Mouse (Mus musculus): ENCODE results near the gene Cpeb4. TPM values are rescaled to one million over a fixed set of nuclear protein-coding genes. Genes with fewer than 3 reads are reported as not detected.

The Cpeb4 gene
- polyA plus RNA-seq, 1 experiment from 2014 or later: 10.4 TPM

DNA sequence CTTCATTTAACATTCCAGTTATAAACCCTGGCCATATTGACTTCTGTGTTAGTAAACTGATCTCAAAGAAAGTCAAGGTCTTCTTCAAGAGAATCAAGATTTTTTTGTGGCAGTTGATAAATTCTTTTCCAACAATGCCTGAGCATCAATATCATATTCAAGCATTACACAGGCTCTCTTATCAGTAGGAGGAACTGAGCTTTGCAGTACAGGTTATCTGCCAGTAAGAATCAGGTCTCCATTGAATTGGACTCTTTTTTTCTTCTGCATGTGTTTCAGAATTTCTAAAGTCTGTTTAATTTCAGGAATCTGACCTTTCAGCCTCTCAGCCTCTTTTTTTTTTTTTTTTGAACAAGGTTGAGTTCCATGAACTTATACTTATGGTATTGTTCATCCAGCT lies 40.9 kb downstream of the Cpeb4 start:
- Histone ChIP-seq H3K27ac (no peak overlapping the region), H3K4me3 (no peak overlapping the region), H3K4me1 (no peaks in the 10 kb centered on the region), H3K27me3 (no peaks in the 10 kb centered on the region), H3K9ac (no peak overlapping the region), H3K4me2 (no peak overlapping the region), H3K36me3 (ENCODE audit: poor library complexity, severe bottlenecking) (no peaks in the 10 kb centered on the region), H3K9me3 (replicated peaks) (no peaks in the 10 kb centered on the region)
- no peak for ATAC-seq

- H3K4me1 ChIP-seq: no peaks in the 10 kb centered on the region
Measured at GRCm38 (mm10) chr11:31917769-31918168, 45.8 kb downstream of the Cpeb4 start.

DNA sequence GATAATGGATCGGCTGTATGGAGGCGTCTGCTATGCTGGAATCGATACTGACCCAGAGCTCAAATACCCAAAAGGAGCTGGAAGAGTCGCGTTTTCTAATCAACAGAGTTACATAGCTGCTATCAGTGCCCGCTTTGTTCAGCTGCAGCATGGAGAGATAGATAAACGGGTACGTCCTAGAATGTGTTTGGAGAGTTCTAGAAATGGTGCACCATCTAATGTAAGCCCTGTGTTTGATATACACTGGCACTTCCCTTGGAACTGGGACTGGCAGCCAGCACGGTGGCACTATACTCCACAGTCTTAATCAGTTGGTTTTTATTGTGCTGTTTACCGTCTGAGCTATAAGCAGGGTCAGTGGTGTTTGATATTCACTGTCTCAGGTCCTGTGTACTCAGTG lies 58.0 kb downstream of the Cpeb4 start:
- H3K27ac ChIP-seq: no peak overlapping the region
- no peak overlapping the region for H3K4me2 ChIP-seq
- peaks cover 57% of the 10 kb centered on the region for H3K36me3 ChIP-seq (ENCODE audit: poor library complexity, severe bottlenecking)
- no peak overlapping the region for H3K4me3 ChIP-seq
- no peaks in the 10 kb centered on the region for H3K27me3 ChIP-seq
- no peaks in the 10 kb centered on the region for H3K9me3 ChIP-seq (replicated peaks)
- no peak for ATAC-seq
- no peak overlapping the region for H3K9ac ChIP-seq
- no peaks in the 10 kb centered on the region for H3K4me1 ChIP-seq
- WGBS: 96% methylated on average over 10 of the region's 10 CpGs

More at GRCm38 (mm10) chr11:31917769-31918168, 45.8 kb downstream of the Cpeb4 start:
- Histone ChIP-seq H3K4me2 (no peak overlapping the region), H3K27me3 (no peaks in the 10 kb centered on the region), H3K27ac (no peak overlapping the region), H3K9me3 (replicated peaks) (no peaks in the 10 kb centered on the region), H3K9ac (no peak overlapping the region), H3K4me3 (no peak overlapping the region), H3K36me3 (ENCODE audit: poor library complexity, severe bottlenecking) (peaks cover 12% of the 10 kb centered on the region)
- WGBS: 98% methylated on average over 1 of the region's 1 CpGs
- ATAC-seq: no peak

DNA sequence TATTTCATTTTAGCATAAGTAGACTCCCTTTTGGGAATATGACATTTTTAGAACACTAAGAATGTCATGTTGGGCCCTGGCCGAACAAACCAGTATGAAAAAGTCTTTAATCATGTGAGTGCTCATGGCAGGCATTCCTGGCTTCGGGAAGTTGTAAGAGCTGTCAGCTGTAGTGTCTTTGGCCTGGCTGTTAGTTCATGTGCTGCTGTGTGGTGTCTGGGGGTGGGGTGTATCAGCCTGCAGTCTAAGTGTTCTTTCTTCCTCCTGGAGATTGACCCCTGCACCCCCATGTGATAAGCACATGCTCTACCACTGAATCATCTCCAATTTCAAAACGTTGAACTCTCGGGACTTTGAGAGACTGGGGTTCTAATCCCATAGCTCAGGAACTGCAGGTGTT lies 63.6 kb downstream of the Cpeb4 start:
- H3K27ac ChIP-seq: no peak overlapping the region
- H3K27me3 ChIP-seq: no peaks in the 10 kb centered on the region
- H3K9me3 ChIP-seq (replicated peaks): no peaks in the 10 kb centered on the region
- H3K4me3 ChIP-seq: no peak overlapping the region
- WGBS: 65% methylated on average over 4 of the region's 4 CpGs
- H3K9ac ChIP-seq: no peak overlapping the region
- peaks cover 2% of the 10 kb centered on the region for H3K4me1 ChIP-seq
- H3K36me3 ChIP-seq (ENCODE audit: poor library complexity, severe bottlenecking): peaks cover 21% of the 10 kb centered on the region
- ATAC-seq: no peak
- H3K4me2 ChIP-seq: no peak overlapping the region

GRCm38 (mm10) chr11:31936910-31937525 lies 65.0 kb downstream of the Cpeb4 start:
- Histone ChIP-seq H3K36me3 (ENCODE audit: poor library complexity, severe bottlenecking) (peaks cover 8% of the 10 kb centered on the region), H3K9ac (no peak overlapping the region), H3K4me3 (no peak overlapping the region), H3K4me2 (no peak overlapping the region), H3K27me3 (no peaks in the 10 kb centered on the region), H3K27ac (no peak overlapping the region), H3K4me1 (peaks cover 16% of the 10 kb centered on the region), H3K9me3 (replicated peaks) (no peaks in the 10 kb centered on the region)
- no peak for ATAC-seq
- WGBS: 93% methylated on average over 10 of the region's 10 CpGs

GRCm38 (mm10) chr11:31940898-31941639 lies 69.1 kb downstream of the Cpeb4 start:
- H3K4me2 ChIP-seq: peak overlapping the region; percentile 25
- ATAC-seq: peak; percentile 90
- 70% methylated on average over 13 of the region's 13 CpGs for WGBS
- H3K36me3 ChIP-seq (ENCODE audit: poor library complexity, severe bottlenecking): no peaks in the 10 kb centered on the region
- peak overlapping the region; percentile 81 for H3K27ac ChIP-seq
- peak overlapping the region; percentile 38 for H3K9ac ChIP-seq
- H3K27me3 ChIP-seq: no peaks in the 10 kb centered on the region
- peaks cover 16% of the 10 kb centered on the region for H3K4me1 ChIP-seq
- H3K9me3 ChIP-seq (replicated peaks): no peaks in the 10 kb centered on the region
- no peak overlapping the region for H3K4me3 ChIP-seq

- Histone ChIP-seq H3K4me2 (no peak overlapping the region; the same call in 1 of the 2 replicates), H3K9ac (no peak overlapping the region), H3K27ac (peak overlapping the region; percentile 59), H3K9me3 (replicated peaks) (no peaks in the 10 kb centered on the region), H3K4me1 (peaks cover 16% of the 10 kb centered on the region), H3K36me3 (ENCODE audit: poor library complexity, severe bottlenecking) (no peaks in the 10 kb centered on the region), H3K27me3 (no peaks in the 10 kb centered on the region), H3K4me3 (no peak overlapping the region)
- WGBS: 79% methylated on average over 4 of the region's 4 CpGs
- peak; percentile 72 for ATAC-seq
Measured at GRCm38 (mm10) chr11:31941640-31942638, 69.9 kb downstream of the Cpeb4 start.

DNA sequence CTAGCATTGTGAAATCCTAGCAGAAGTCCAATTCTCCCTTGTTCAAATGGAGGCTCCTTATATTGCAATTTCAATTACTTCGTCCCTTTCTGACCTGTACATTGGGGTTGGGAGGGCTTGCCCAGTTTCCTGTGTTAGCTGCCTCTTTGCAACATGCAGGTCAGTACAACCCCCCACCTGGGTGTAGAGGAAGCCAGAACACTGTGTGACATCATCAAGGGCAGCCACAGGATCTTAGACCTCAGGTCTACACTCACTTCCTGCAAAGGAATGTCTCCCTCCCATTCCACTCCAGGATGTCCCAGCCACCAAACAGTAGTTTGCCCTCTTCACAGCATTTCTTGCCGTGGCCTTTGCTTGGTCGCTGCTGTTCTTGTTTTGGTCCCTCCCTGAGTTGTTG lies 73.5 kb downstream of the Cpeb4 start:
- 87% methylated on average over 3 of the region's 3 CpGs for WGBS
- Histone ChIP-seq H3K36me3 (ENCODE audit: poor library complexity, severe bottlenecking) (no peaks in the 10 kb centered on the region), H3K9me3 (replicated peaks) (no peaks in the 10 kb centered on the region), H3K27me3 (0 out of 2 replicates have a peak, but pooled peaks cover 6% of the 10 kb centered on the region), H3K9ac (no peak overlapping the region), H3K4me3 (no peak overlapping the region), H3K4me1 (peaks cover 28% of the 10 kb centered on the region), H3K27ac (no peak overlapping the region), H3K4me2 (no peak overlapping the region)
- no peak for ATAC-seq

- H3K9ac ChIP-seq: peak overlapping the region; percentile 61
- peak; percentile 69 for ATAC-seq
- no peaks in the 10 kb centered on the region for H3K9me3 ChIP-seq (replicated peaks)
Measured at GRCm38 (mm10) chr11:31948462-31949330, 76.7 kb downstream of the Cpeb4 start.

GRCm38 (mm10) chr11:31949331-31949785 lies 77.3 kb downstream of the Cpeb4 start:
- Histone ChIP-seq H3K4me3 (peak overlapping the region; percentile 45), H3K27me3 (peaks cover 7% of the 10 kb centered on the region; the same call in 1 of the 2 replicates), H3K9me3 (replicated peaks) (no peaks in the 10 kb centered on the region), H3K36me3 (ENCODE audit: poor library complexity, severe bottlenecking) (no peaks in the 10 kb centered on the region), H3K4me2 (peak overlapping the region; percentile 67), H3K4me1 (peaks cover 12% of the 10 kb centered on the region), H3K9ac (peak overlapping the region; percentile 61), H3K27ac (no peak overlapping the region)
- peak; percentile 91 for ATAC-seq
- 1% methylated on average over 17 of the region's 17 CpGs for WGBS

More at GRCm38 (mm10) chr11:31948462-31949330, 76.7 kb downstream of the Cpeb4 start:
- Histone ChIP-seq H3K27me3 (peaks cover 7% of the 10 kb centered on the region; the same call in 1 of the 2 replicates), H3K36me3 (ENCODE audit: poor library complexity, severe bottlenecking) (no peaks in the 10 kb centered on the region), H3K4me1 (peaks cover 12% of the 10 kb centered on the region), H3K4me2 (peak overlapping the region; percentile 67), H3K27ac (no peak overlapping the region), H3K4me3 (peak overlapping the region; percentile 45)
- 15% methylated on average over 15 of the region's 15 CpGs for WGBS

GRCm38 (mm10) chr11:31960071-31960470 lies 88.1 kb downstream of the Cpeb4 start:
- H3K9ac ChIP-seq: no peak overlapping the region
- no peaks in the 10 kb centered on the region for H3K9me3 ChIP-seq (replicated peaks)
- H3K4me2 ChIP-seq: no peak overlapping the region
- H3K4me1 ChIP-seq: no peaks in the 10 kb centered on the region
- H3K27ac ChIP-seq: no peak overlapping the region
- ATAC-seq: no peak
- H3K36me3 ChIP-seq (ENCODE audit: poor library complexity, severe bottlenecking): no peaks in the 10 kb centered on the region
- no peak overlapping the region for H3K4me3 ChIP-seq
- no peaks in the 10 kb centered on the region for H3K27me3 ChIP-seq
